Mouse (Mus musculus) spleen, adult 2 months (tissue): Measurements from ENCODE around the gene Xylt1. TPM values are rescaled to one million over a fixed set of nuclear protein-coding genes. Genes with fewer than 3 reads are reported as not detected.

Source experiments
- DNase-seq, 2 experiments: peaks; one replicate each; pipeline versions ENCODE4 v3.0.0 to v3.0.0-alpha.2; 2012 to 2021; ENCODE audit warnings: low spot score in 2 of 2, low read depth in 1 of 2
- H3K27ac ChIP-seq: fragments of 200-500 bp; 2 replicates; pipeline ENCODE4 v1.5.1; 2012; ENCODE audit warnings: low read length, inconsistent platforms; ENCODE audit not compliant: insufficient read depth
- H3K27me3 ChIP-seq: fragments of 200-500 bp; 2 replicates; pipeline ENCODE4 v1.6.1; 2012; ENCODE audit warnings: mild to moderate bottlenecking, moderate library complexity, low read length, inconsistent platforms; ENCODE audit not compliant: control insufficient read depth, insufficient read depth
- H3K36me3 ChIP-seq: fragments of 200-500 bp; 2 replicates; pipeline ENCODE4 v1.6.1; 2012; ENCODE audit warnings: mild to moderate bottlenecking, low read length, inconsistent platforms; ENCODE audit not compliant: control insufficient read depth, insufficient read depth
- H3K4me1 ChIP-seq: fragments of 200-500 bp; 2 replicates; pipeline ENCODE4 v1.6.1; 2011; ENCODE audit warnings: inconsistent platforms; ENCODE audit not compliant: control insufficient read depth, insufficient read depth, insufficient read length
- H3K4me3 ChIP-seq: fragments of 200-500 bp; 2 replicates; pipeline ENCODE4 v1.5.1; 2011; ENCODE audit warnings: mild to moderate bottlenecking, inconsistent platforms; ENCODE audit not compliant: insufficient read depth, insufficient read length; ENCODE audit errors: extremely low read depth
- CTCF ChIP-seq: fragments of 200-500 bp; IDR thresholded peaks from 2 replicates; pipeline ENCODE4 v1.5.1; 2011; ENCODE audit warnings: mild to moderate bottlenecking, inconsistent platforms; ENCODE audit not compliant: insufficient read depth, insufficient read length, insufficient replicate concordance; ENCODE audit errors: extremely low read depth
- POLR2A ChIP-seq: fragments of 200-500 bp; IDR thresholded peaks from 2 replicates; pipeline ENCODE4 v1.6.1; 2011; ENCODE audit warnings: low read depth, low read length, inconsistent platforms
- WGBS: fragments of 180-500 bp; shearing (Covaris S2); methylation state at CpG from one replicate; pipeline ENCODE4 v1.1.7; 2018; 5-methylcytosine and 5-hydroxymethylcytosine counted together
- polyA plus RNA-seq: library from polyadenylated mRNA; depleted of rRNA; stranded (reverse); fragments of >200 nt; gene quantifications from 2 replicates; pipeline ENCODE4 v1.2.3, GENCODE M21; 2012

The Xylt1 gene
- polyA plus RNA-seq, 1 experiment: 7.8 TPM

GRCm38 (mm10) chr7:117472781-117473743 is 92.3 kb downstream of the Xylt1 start:
- TF ChIP-seq CTCF (no peak), POLR2A (no peak)
- WGBS: 86% methylated on average over 19 of the region's 19 CpGs

GRCm38 (mm10) chr7:117474302-117474701 is 93.5 kb downstream of the Xylt1 start:
- peaks cover 18% of the 10 kb centered on the region for H3K4me1 ChIP-seq
- no peak overlapping the region for H3K4me3 ChIP-seq
- no peaks in the 10 kb centered on the region for H3K27me3 ChIP-seq
- 81% methylated on average over 2 of the region's 2 CpGs for WGBS
- TF ChIP-seq POLR2A (no peak), CTCF (no peak)
- H3K27ac ChIP-seq: no peak overlapping the region
- no peak for DNase-seq
- H3K36me3 ChIP-seq: no peaks in the 10 kb centered on the region

More at GRCm38 (mm10) chr7:117472781-117473743, 92.3 kb downstream of the Xylt1 start:
- DNase-seq: no peak
- H3K27me3 ChIP-seq: no peaks in the 10 kb centered on the region
- peaks cover 18% of the 10 kb centered on the region for H3K4me1 ChIP-seq
- no peak overlapping the region for H3K4me3 ChIP-seq
- no peaks in the 10 kb centered on the region for H3K36me3 ChIP-seq
- H3K27ac ChIP-seq: no peak overlapping the region

- TF ChIP-seq POLR2A: no peak
- TF ChIP-seq CTCF: no peak
- Histone ChIP-seq H3K27ac (no peak overlapping the region), H3K4me3 (no peak overlapping the region), H3K27me3 (no peaks in the 10 kb centered on the region), H3K36me3 (no peaks in the 10 kb centered on the region), H3K4me1 (peaks cover 14% of the 10 kb centered on the region)
- DNase-seq: no peak
- WGBS: 79% methylated on average over 4 of the region's 4 CpGs
Measured at GRCm38 (mm10) chr7:117475106-117475505, 94.3 kb downstream of the Xylt1 start.

- TF ChIP-seq CTCF: no peak
- TF ChIP-seq POLR2A: no peak
- Histone ChIP-seq H3K4me1 (peaks cover 22% of the 10 kb centered on the region; the same call in 1 of the 2 replicates), H3K36me3 (no peaks in the 10 kb centered on the region), H3K27ac (no peak overlapping the region), H3K4me3 (no peak overlapping the region), H3K27me3 (no peaks in the 10 kb centered on the region)
- no peak for DNase-seq
- 83% methylated on average over 1 of the region's 1 CpGs for WGBS
Measured at GRCm38 (mm10) chr7:117478937-117479336, 98.2 kb downstream of the Xylt1 start.

GRCm38 (mm10) chr7:117480831-117481230 is 100.1 kb downstream of the Xylt1 start:
- no peak for DNase-seq
- TF ChIP-seq CTCF (no peak), POLR2A (no peak)
- Histone ChIP-seq H3K36me3 (no peaks in the 10 kb centered on the region), H3K4me1 (peaks cover 40% of the 10 kb centered on the region), H3K4me3 (no peak overlapping the region), H3K27ac (no peak overlapping the region), H3K27me3 (no peaks in the 10 kb centered on the region)
- 77% methylated on average over 5 of the region's 5 CpGs for WGBS

- H3K4me3 ChIP-seq: no peak overlapping the region
- 59% methylated on average over 3 of the region's 3 CpGs for WGBS
- peaks cover 43% of the 10 kb centered on the region for H3K4me1 ChIP-seq
- TF ChIP-seq POLR2A: no peak
- H3K27ac ChIP-seq: no peak overlapping the region
- no peaks in the 10 kb centered on the region for H3K27me3 ChIP-seq
- no peaks in the 10 kb centered on the region for H3K36me3 ChIP-seq
- DNase-seq: no peak
Measured at GRCm38 (mm10) chr7:117481404-117481803, 100.6 kb downstream of the Xylt1 start.

GRCm38 (mm10) chr7:117482701-117483100 is 101.9 kb downstream of the Xylt1 start:
- TF ChIP-seq CTCF (no peak), POLR2A (no peak)
- Histone ChIP-seq H3K36me3 (no peaks in the 10 kb centered on the region), H3K4me1 (peaks cover 51% of the 10 kb centered on the region), H3K27ac (no peak overlapping the region), H3K27me3 (no peaks in the 10 kb centered on the region), H3K4me3 (no peak overlapping the region)
- DNase-seq: peak; percentile 19 to 44
- WGBS: 67% methylated on average over 2 of the region's 2 CpGs
